Mouse (Mus musculus) forebrain, embryonic 12.5 days (tissue): ENCODE results near the gene Fam234a. TPM values are rescaled to one million over a fixed set of nuclear protein-coding genes. Genes with fewer than 3 reads are reported as not detected.

Experiments
- ATAC-seq: fragments of 200-750 bp; cut with Nextera tagmentation; 2 replicates; pipeline ENCODE4 v1.8.0; 2017; ENCODE audit warnings: moderate TSS enrichment; ENCODE audit not compliant: low FRiP score
- H3K27ac ChIP-seq: fragments of 300-500 bp; sonication (generic); 2 replicates; pipeline ENCODE4 v1.5.1; 2016; ENCODE audit warnings: mild to moderate bottlenecking
- H3K27me3 ChIP-seq: fragments of 300-500 bp; sonication (generic); 2 replicates; pipeline ENCODE4 v1.6.1; 2016; ENCODE audit warnings: mild to moderate bottlenecking
- H3K36me3 ChIP-seq: fragments of 300-500 bp; sonication (generic); replicated peaks from 2 replicates; pipeline ENCODE4 v1.6.1; 2016; ENCODE audit warnings: mild to moderate bottlenecking
- H3K4me1 ChIP-seq: fragments of 300-500 bp; sonication (generic); 2 replicates; pipeline ENCODE4 v1.6.1; 2016
- H3K4me2 ChIP-seq: fragments of 300-500 bp; sonication (generic); 2 replicates; pipeline ENCODE4 v1.6.1; 2016; ENCODE audit warnings: mild to moderate bottlenecking, moderate library complexity
- H3K4me3 ChIP-seq: fragments of 300-500 bp; sonication (generic); replicated peaks from 2 replicates; pipeline ENCODE4 v1.5.1; 2016; ENCODE audit warnings: mild to moderate bottlenecking
- H3K9ac ChIP-seq: fragments of 300-500 bp; sonication (generic); 2 replicates; pipeline ENCODE4 v1.6.1; 2016; ENCODE audit warnings: mild to moderate bottlenecking
- H3K9me3 ChIP-seq: fragments of 300-500 bp; sonication (generic); 2 replicates; pipeline ENCODE4 v1.6.1; 2016
- WGBS: fragments of 180-500 bp; shearing (Covaris S2); methylation state at CpG from one replicate; pipeline ENCODE4 v1.1.7; 2016; 5-methylcytosine and 5-hydroxymethylcytosine counted together
- polyA plus RNA-seq: library from polyadenylated mRNA; unstranded; fragments of >200 nt; fragmentation: Nextera tagmentation; extraction: Ambion mirVana; gene quantifications from 2 replicates; pipeline ENCODE4 v1.2.1, GENCODE M21; 2016

Fam234a gene
- polyA plus RNA-seq, 1 experiment from 2014 or later = 24.4 TPM

DNA sequence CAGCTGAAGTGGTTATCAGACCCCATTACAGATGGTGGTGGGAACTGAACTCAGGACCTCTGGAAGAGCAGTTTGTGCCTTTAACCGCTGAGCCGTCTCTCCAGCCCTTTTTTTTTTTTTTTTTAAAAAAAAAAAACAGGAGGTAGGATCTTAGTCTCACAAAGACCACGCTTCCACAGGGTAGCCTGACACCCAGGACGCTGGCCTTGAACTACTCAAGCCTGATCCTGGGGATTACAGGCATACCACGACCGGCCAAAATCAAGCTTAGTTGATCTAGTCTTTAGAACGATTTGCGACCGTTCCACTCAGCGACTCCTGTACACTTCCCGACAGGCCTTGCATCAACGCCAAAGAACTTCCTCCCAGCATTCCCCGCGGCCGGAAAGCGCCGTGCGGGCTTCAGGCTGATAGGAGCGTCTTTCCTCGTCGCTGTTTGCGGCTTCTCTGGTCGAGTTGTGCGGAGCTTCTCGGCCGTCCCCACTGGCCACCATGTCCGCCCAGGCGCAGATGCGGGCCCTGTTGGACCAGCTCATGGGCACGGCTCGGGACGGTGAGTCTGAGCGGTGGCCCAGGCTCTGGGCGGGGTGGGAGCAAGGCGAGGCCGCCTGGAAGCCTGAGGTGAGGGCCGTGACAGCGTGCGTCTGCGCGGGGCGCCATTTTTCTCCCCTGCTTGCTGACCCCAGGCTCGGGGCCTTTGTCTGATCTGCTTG lies 8.7 kb upstream of the Fam234a start, which contains the start of gene Luc7l:
Gene Luc7l, plus strand, starts transcription at position 358 of the 713 bp plus-strand sequence.
- WGBS = under 1% methylated on average over 43 of the region's 43 CpGs
- Histone ChIP-seq H3K4me3 (peak within 1 kb of the TSS; percentile 97), H3K36me3 (peaks cover 19% of the 10 kb centered on the region), H3K4me2 (peak within 1 kb of the TSS; percentile 77), H3K27me3 (no peaks in the 10 kb centered on the region), H3K9me3 (no peaks in the 10 kb centered on the region), H3K9ac (peak within 1 kb of the TSS; percentile 95), H3K27ac (peak within 1 kb of the TSS; percentile 98), H3K4me1 (peaks cover 10% of the 10 kb centered on the region)
- ATAC-seq = peak; percentile 95

GRCm38 (mm10) chr17:26251886-26252538 lies 8.0 kb upstream of the Fam234a start:
- H3K27me3 ChIP-seq = no peaks in the 10 kb centered on the region
- peaks cover 10% of the 10 kb centered on the region for H3K4me1 ChIP-seq
- peak overlapping the region; percentile 98 for H3K27ac ChIP-seq
- ATAC-seq = no peak
- peak overlapping the region; percentile 97 for H3K4me3 ChIP-seq
- H3K9ac ChIP-seq = no peak overlapping the region
- 60% methylated on average over 4 of the region's 4 CpGs for WGBS
- peaks cover 12% of the 10 kb centered on the region for H3K36me3 ChIP-seq
- H3K4me2 ChIP-seq = peak overlapping the region; percentile 77
- H3K9me3 ChIP-seq = no peaks in the 10 kb centered on the region

GRCm38 (mm10) chr17:26243471-26244100 lies 456 bp downstream of the Fam234a start:
- no peaks in the 10 kb centered on the region for H3K27me3 ChIP-seq
- H3K4me2 ChIP-seq = peak overlapping the region; percentile 79
- H3K36me3 ChIP-seq = no peaks in the 10 kb centered on the region
- 0 out of 2 replicates have a peak, but pooled peaks have one; percentile 1 for ATAC-seq
- peak overlapping the region; percentile 74 for H3K9ac ChIP-seq
- peaks cover 15% of the 10 kb centered on the region for H3K4me1 ChIP-seq
- no peaks in the 10 kb centered on the region for H3K9me3 ChIP-seq
- H3K4me3 ChIP-seq = peak overlapping the region; percentile 63
- under 1% methylated on average over 32 of the region's 32 CpGs for WGBS
- H3K27ac ChIP-seq = peak overlapping the region; percentile 65

GRCm38 (mm10) chr17:26240990-26241389 lies 3.1 kb downstream of the Fam234a start:
- no peaks in the 10 kb centered on the region for H3K27me3 ChIP-seq
- H3K36me3 ChIP-seq = no peaks in the 10 kb centered on the region
- H3K9me3 ChIP-seq = no peaks in the 10 kb centered on the region
- H3K4me2 ChIP-seq = no peak overlapping the region
- 88% methylated on average over 6 of the region's 6 CpGs for WGBS
- no peak for ATAC-seq
- H3K9ac ChIP-seq = no peak overlapping the region
- no peak overlapping the region for H3K27ac ChIP-seq
- H3K4me3 ChIP-seq = no peak overlapping the region
- peaks cover 17% of the 10 kb centered on the region for H3K4me1 ChIP-seq

DNA sequence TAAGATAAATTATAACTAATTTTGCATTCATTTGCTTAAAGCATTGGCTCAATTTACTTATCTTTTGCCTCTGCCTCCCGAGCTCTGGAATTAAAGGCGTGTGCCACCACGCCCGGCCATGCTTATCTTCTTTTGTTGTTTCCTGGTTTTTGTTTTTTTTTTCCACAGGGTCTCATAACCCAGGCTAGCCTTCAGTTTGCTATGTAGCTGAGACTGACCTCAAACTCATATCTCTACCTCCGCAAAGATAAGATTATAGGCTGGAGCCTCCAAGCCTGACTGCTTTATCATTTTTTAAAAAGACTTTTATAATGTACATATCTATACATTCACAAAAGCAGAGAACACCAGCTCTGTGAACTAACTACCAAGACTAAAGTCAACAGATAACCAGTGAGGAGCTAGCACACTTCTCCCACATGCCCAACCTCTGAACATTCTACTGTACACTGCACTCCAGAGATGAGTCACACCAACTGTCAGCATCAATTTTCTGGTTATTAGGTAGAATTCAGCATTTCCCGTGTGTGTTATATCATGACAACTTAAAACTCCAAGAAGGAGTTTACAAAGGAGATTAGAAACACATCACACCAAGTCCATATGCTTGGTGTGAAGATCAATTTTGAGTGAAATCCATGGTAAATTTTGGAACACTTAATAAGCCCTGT lies 3.8 kb downstream of the Fam234a start:
- H3K27me3 ChIP-seq = no peaks in the 10 kb centered on the region
- 87% methylated on average over 6 of the region's 6 CpGs for WGBS
- no peak for ATAC-seq

DNA sequence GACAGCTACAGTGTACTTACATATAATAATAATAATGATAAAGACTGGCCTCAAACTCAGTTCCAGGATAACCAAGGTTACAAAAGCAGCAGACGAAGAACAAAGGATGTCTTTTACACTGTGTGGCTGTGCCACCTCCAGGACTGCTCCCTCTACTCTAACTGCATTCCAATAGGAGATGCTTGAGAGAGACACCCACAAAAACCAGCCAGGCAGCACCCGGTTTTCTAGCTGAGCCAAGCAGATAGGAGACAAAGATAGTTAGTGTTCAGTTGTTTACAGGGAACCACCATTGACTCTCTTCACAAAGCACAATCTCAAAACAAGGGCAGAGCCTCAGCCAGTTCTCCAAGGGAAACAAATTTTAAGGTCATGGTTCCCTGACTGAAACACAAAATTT lies 4.5 kb downstream of the Fam234a start:
- no peak overlapping the region for H3K27ac ChIP-seq
- peaks cover 28% of the 10 kb centered on the region for H3K4me1 ChIP-seq
- H3K9me3 ChIP-seq = no peaks in the 10 kb centered on the region
- no peak overlapping the region for H3K4me2 ChIP-seq
- no peak overlapping the region for H3K4me3 ChIP-seq
- H3K9ac ChIP-seq = no peak overlapping the region
- no peaks in the 10 kb centered on the region for H3K27me3 ChIP-seq
- 78% methylated on average over 2 of the region's 2 CpGs for WGBS
- no peaks in the 10 kb centered on the region for H3K36me3 ChIP-seq
- no peak for ATAC-seq

More for the DNA sequence above, 3.8 kb downstream of the Fam234a start:
- Histone ChIP-seq H3K27ac (no peak overlapping the region), H3K36me3 (no peaks in the 10 kb centered on the region), H3K9ac (no peak overlapping the region), H3K4me3 (no peak overlapping the region), H3K4me2 (no peak overlapping the region), H3K4me1 (peaks cover 25% of the 10 kb centered on the region), H3K9me3 (no peaks in the 10 kb centered on the region)

DNA sequence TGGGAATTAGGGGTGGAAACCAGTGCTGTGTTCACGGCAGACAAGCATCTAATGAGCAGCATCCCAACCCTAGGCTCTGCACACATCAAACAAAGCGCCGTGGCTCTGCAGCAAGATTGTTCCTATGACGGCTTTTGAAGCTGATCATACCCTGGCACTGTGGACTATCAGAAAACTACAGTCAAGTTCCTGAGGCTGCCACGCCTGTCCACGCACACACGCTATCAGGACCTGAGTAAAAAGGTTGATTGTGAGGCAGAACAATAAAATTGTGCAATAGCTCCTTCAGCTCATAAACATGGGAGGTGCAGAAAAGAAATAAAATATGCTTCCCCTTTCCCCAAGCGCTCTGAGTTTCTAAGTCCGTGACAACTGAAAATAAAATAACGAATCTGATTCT lies 6.4 kb downstream of the Fam234a start:
- H3K27me3 ChIP-seq = no peaks in the 10 kb centered on the region
- H3K27ac ChIP-seq = no peak overlapping the region
- no peak for ATAC-seq
- no peaks in the 10 kb centered on the region for H3K9me3 ChIP-seq
- 87% methylated on average over 10 of the region's 10 CpGs for WGBS
- H3K4me1 ChIP-seq = peaks cover 15% of the 10 kb centered on the region
- no peaks in the 10 kb centered on the region for H3K36me3 ChIP-seq
- no peak overlapping the region for H3K4me3 ChIP-seq
- no peak overlapping the region for H3K9ac ChIP-seq
- H3K4me2 ChIP-seq = no peak overlapping the region

DNA sequence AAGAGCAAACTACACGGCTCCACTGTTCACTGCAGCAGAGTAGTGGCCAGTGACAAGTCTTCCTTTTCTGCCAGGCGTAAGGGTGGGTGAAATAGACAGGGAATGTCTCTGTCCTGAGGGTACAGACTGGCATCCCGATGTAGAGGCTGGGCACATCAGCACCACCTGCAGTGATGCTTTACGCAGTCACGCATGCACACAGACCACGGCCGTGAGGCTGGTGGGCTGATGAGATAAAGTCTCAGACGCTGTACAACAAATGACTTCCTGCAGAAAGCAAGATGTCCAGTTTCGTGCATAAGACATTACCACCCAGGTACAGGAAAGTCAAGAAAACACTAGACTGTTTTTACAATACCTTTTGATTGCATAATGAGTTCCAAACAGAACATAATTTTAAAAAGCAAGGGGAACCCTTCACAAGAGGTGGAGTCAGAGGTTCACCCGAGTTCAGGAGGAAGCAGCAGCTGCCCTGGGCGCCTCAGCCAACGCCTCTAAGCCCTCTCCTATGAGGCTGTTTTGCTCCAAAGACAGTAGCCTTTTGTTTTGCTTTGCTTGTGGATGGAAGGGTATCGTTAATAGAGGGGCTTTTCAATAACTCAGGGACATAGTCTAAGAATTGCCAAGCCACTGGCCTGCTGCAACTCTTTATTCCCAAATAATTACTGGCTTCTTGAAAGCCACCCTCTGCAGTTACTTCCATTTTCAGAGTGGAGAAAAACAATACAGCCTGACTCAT lies 8.8 kb downstream of the Fam234a start:
- Histone ChIP-seq H3K27me3 (no peaks in the 10 kb centered on the region), H3K4me1 (peaks cover 12% of the 10 kb centered on the region; the same call in 1 of the 2 replicates), H3K4me2 (no peak overlapping the region), H3K9me3 (no peaks in the 10 kb centered on the region), H3K36me3 (no peaks in the 10 kb centered on the region), H3K4me3 (no peak overlapping the region), H3K9ac (no peak overlapping the region), H3K27ac (peak overlapping the region; percentile 31; the same call in 1 of the 2 replicates)
- no peak for ATAC-seq
- WGBS = 53% methylated on average over 13 of the region's 13 CpGs

GRCm38 (mm10) chr17:26234386-26234785 lies 9.7 kb downstream of the Fam234a start:
- WGBS = 94% methylated on average over 8 of the region's 8 CpGs

DNA sequence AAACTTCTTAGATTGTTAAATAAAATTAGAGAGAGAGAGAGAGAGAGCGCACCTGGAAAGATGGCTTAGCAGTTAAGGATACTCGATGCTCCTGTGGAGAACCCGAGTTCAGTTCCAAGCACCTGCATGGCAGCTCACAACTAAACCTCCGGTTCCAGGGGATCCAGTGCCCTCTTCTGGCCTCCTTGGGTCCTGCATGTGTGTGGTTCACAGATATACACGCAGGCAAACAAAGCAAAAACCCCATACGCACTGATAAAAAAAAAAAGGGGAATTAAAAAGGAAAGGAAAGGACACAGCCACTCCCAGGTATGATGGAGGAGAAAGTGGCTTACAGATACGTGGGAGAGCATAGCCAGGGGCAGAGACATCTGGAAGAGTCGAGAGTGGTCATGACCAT lies 11.2 kb downstream of the Fam234a start:
- 73% methylated on average over 8 of the region's 8 CpGs for whole genome bisulfite sequencing
- Histone ChIP-seq H3K36me3 (no peaks in the 10 kb centered on the region), H3K27me3 (no peaks in the 10 kb centered on the region), H3K27ac (no peak overlapping the region), H3K4me2 (no peak overlapping the region), H3K9me3 (no peaks in the 10 kb centered on the region), H3K9ac (no peak overlapping the region), H3K4me3 (no peak overlapping the region), H3K4me1 (peaks cover 12% of the 10 kb centered on the region; the same call in 1 of the 2 replicates)
- ATAC-seq = no peak

More at GRCm38 (mm10) chr17:26234386-26234785, 9.7 kb downstream of the Fam234a start:
- no peaks in the 10 kb centered on the region for H3K36me3 ChIP-seq
- no peak for ATAC-seq
- H3K4me3 ChIP-seq = no peak overlapping the region
- H3K9ac ChIP-seq = no peak overlapping the region
- no peak overlapping the region for H3K4me2 ChIP-seq
- H3K27ac ChIP-seq = no peak overlapping the region
- H3K9me3 ChIP-seq = no peaks in the 10 kb centered on the region
- peaks cover 12% of the 10 kb centered on the region; the same call in 1 of the 2 replicates for H3K4me1 ChIP-seq
- no peaks in the 10 kb centered on the region for H3K27me3 ChIP-seq

GRCm38 (mm10) chr17:26231156-26231555 lies 12.9 kb downstream of the Fam234a start:
- H3K4me2 ChIP-seq = no peak overlapping the region
- no peaks in the 10 kb centered on the region for H3K36me3 ChIP-seq
- no peak overlapping the region for H3K27ac ChIP-seq
- H3K4me3 ChIP-seq = no peak overlapping the region
- no peaks in the 10 kb centered on the region for H3K27me3 ChIP-seq
- H3K4me1 ChIP-seq = peaks cover 12% of the 10 kb centered on the region; the same call in 1 of the 2 replicates
- 89% methylated on average over 5 of the region's 5 CpGs for WGBS
- no peak for ATAC-seq
- H3K9me3 ChIP-seq = no peaks in the 10 kb centered on the region
- no peak overlapping the region for H3K9ac ChIP-seq
